Mouse (Mus musculus): Measurements from ENCODE around the gene Ctf1. TPM values are rescaled to one million over a fixed set of nuclear protein-coding genes. Genes with fewer than 3 reads are reported as not detected.
"Not testable (repeated sequence)": the region's sequence is repeated elsewhere in the genome, so short reads cannot be mapped to it uniquely, and the experiment has no call there.

The Ctf1 gene
- polyA plus RNA-seq, 1 experiment from 2014 or later: 5.3 TPM

DNA sequence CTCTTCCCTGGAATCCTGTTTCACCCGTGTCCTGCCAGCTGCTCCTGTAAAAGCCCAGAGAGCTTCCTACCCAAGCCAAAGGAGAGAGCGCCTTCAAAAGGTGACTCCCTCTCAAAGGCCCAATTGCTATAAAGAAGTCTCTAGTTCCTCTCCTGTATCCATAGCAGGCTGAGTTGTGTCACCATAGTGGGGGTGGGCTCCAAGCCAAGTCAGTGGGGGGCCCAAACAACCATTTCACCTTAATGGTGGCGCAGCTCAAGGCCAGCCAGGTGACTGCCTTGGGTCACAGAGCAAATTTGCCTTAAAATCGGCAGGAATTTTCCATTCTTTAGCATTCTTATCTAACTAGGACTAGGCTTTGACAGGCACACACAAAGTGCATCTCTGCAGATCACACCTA lies 2.3 kb downstream of the Ctf1 start:
- Histone ChIP-seq H3K9ac (ENCODE audit: low read length) (no peak overlapping the region), H3K4me1 (ENCODE audit: control insufficient read depth, insufficient read depth, low read length) (peaks cover 11% of the 10 kb centered on the region), H3K4me3 (ENCODE audit: low read depth, low read length) (no peak overlapping the region), H3K36me3 (ENCODE audit: control insufficient read depth, insufficient read depth, low read length) (no peaks in the 10 kb centered on the region), H3K27ac (ENCODE audit: low read depth, low read length) (no peak overlapping the region), H3K9me3 (replicated peaks; ENCODE audit: control insufficient read depth, low read length) (no peaks in the 10 kb centered on the region), H3K4me2 (ENCODE audit: low read length) (no peak overlapping the region), H3K27me3 (replicated peaks; ENCODE audit: control insufficient read depth, insufficient read depth, low read length) (no peaks in the 10 kb centered on the region)
- DNase-seq (ENCODE audit: low spot score) (no peak), ATAC-seq (no peak)
- WGBS: 88% methylated on average over 4 of the region's 4 CpGs

GRCm38 (mm10) chr7:127716992-127717391 lies 4.5 kb downstream of the Ctf1 start:
- ATAC-seq: peak; percentile 54

GRCm38 (mm10) chr7:127718339-127718738 lies 5.8 kb downstream of the Ctf1 start:
- DNase-seq (ENCODE audit: low spot score) (no peak), ATAC-seq (no peak)
- no peak overlapping the region for H3K27ac ChIP-seq (ENCODE audit: low read depth, low read length)
- WGBS: 93% methylated on average over 6 of the region's 6 CpGs
- H3K27me3 ChIP-seq (replicated peaks; ENCODE audit: control insufficient read depth, insufficient read depth, low read length): no peaks in the 10 kb centered on the region
- H3K4me1 ChIP-seq (ENCODE audit: control insufficient read depth, insufficient read depth, low read length): peaks cover 11% of the 10 kb centered on the region
- no peaks in the 10 kb centered on the region for H3K36me3 ChIP-seq (ENCODE audit: control insufficient read depth, insufficient read depth, low read length)
- no peak overlapping the region for H3K4me2 ChIP-seq (ENCODE audit: low read length)
- no peak overlapping the region for H3K9ac ChIP-seq (ENCODE audit: low read length)
- no peak overlapping the region for H3K4me3 ChIP-seq (ENCODE audit: low read depth, low read length)
- H3K9me3 ChIP-seq (replicated peaks; ENCODE audit: control insufficient read depth, low read length): no peaks in the 10 kb centered on the region

More at GRCm38 (mm10) chr7:127716992-127717391, 4.5 kb downstream of the Ctf1 start:
- H3K4me3 ChIP-seq (ENCODE audit: low read depth, low read length): peak overlapping the region; percentile 34
- no peaks in the 10 kb centered on the region for H3K9me3 ChIP-seq (replicated peaks; ENCODE audit: control insufficient read depth, low read length)
- H3K36me3 ChIP-seq (ENCODE audit: control insufficient read depth, insufficient read depth, low read length): no peaks in the 10 kb centered on the region
- no peaks in the 10 kb centered on the region for H3K27me3 ChIP-seq (replicated peaks; ENCODE audit: control insufficient read depth, insufficient read depth, low read length)
- peak overlapping the region; percentile 55 for H3K4me2 ChIP-seq (ENCODE audit: low read length)
- no peak overlapping the region for H3K27ac ChIP-seq (ENCODE audit: low read depth, low read length)
- peaks cover 11% of the 10 kb centered on the region for H3K4me1 ChIP-seq (ENCODE audit: control insufficient read depth, insufficient read depth, low read length)
- WGBS: 2% methylated on average over 39 of the region's 41 CpGs
- peak; percentile 48 for DNase-seq (ENCODE audit: low spot score)
- peak overlapping the region; percentile 60 for H3K9ac ChIP-seq (ENCODE audit: low read length)

GRCm38 (mm10) chr7:127719258-127719657 lies 6.7 kb downstream of the Ctf1 start:
- Histone ChIP-seq H3K4me3 (ENCODE audit: low read depth, low read length) (no peak overlapping the region), H3K9ac (ENCODE audit: low read length) (no peak overlapping the region)
- 94% methylated on average over 6 of the region's 6 CpGs for WGBS

GRCm38 (mm10) chr7:127725490-127725889 lies 13.0 kb downstream of the Ctf1 start:
- no peak overlapping the region for H3K4me2 ChIP-seq (ENCODE audit: low read length)
- H3K9me3 ChIP-seq (replicated peaks; ENCODE audit: control insufficient read depth, low read length): no peaks in the 10 kb centered on the region
- no peak overlapping the region for H3K9ac ChIP-seq (ENCODE audit: low read length)
- ATAC-seq: no peak
- 43% methylated on average over 2 of the region's 2 CpGs for WGBS
- no peaks in the 10 kb centered on the region for H3K27me3 ChIP-seq (replicated peaks; ENCODE audit: control insufficient read depth, insufficient read depth, low read length)
- H3K4me1 ChIP-seq (ENCODE audit: control insufficient read depth, insufficient read depth, low read length): no peaks in the 10 kb centered on the region
- H3K4me3 ChIP-seq (ENCODE audit: low read depth, low read length): no peak overlapping the region
- no peaks in the 10 kb centered on the region for H3K36me3 ChIP-seq (ENCODE audit: control insufficient read depth, insufficient read depth, low read length)
- DNase-seq (ENCODE audit: low spot score): no peak
- H3K27ac ChIP-seq (ENCODE audit: low read depth, low read length): no peak overlapping the region

More at GRCm38 (mm10) chr7:127719258-127719657, 6.7 kb downstream of the Ctf1 start:
- Histone ChIP-seq H3K4me2 (ENCODE audit: low read length) (no peak overlapping the region), H3K27ac (ENCODE audit: low read depth, low read length) (no peak overlapping the region), H3K4me1 (ENCODE audit: control insufficient read depth, insufficient read depth, low read length) (peaks cover 8% of the 10 kb centered on the region), H3K9me3 (replicated peaks; ENCODE audit: control insufficient read depth, low read length) (no peaks in the 10 kb centered on the region), H3K36me3 (ENCODE audit: control insufficient read depth, insufficient read depth, low read length) (no peaks in the 10 kb centered on the region), H3K27me3 (replicated peaks; ENCODE audit: control insufficient read depth, insufficient read depth, low read length) (no peaks in the 10 kb centered on the region)
- ATAC-seq (no peak), DNase-seq (ENCODE audit: low spot score) (no peak)

- Histone ChIP-seq H3K36me3 (ENCODE audit: control insufficient read depth, insufficient read depth, low read length) (no peaks in the 10 kb centered on the region), H3K27ac (ENCODE audit: low read depth, low read length) (no peak overlapping the region), H3K4me3 (ENCODE audit: low read depth, low read length) (no peak overlapping the region), H3K27me3 (replicated peaks; ENCODE audit: control insufficient read depth, insufficient read depth, low read length) (no peaks in the 10 kb centered on the region), H3K9me3 (replicated peaks; ENCODE audit: control insufficient read depth, low read length) (no peaks in the 10 kb centered on the region), H3K9ac (ENCODE audit: low read length) (no peak overlapping the region), H3K4me2 (ENCODE audit: low read length) (no peak overlapping the region), H3K4me1 (ENCODE audit: control insufficient read depth, insufficient read depth, low read length) (no peaks in the 10 kb centered on the region)
- 37% methylated on average over 6 of the region's 6 CpGs for WGBS
- no peak for DNase-seq (ENCODE audit: low spot score)
- no peak for ATAC-seq
Observed at GRCm38 (mm10) chr7:127725924-127726323, 13.4 kb downstream of the Ctf1 start.

DNA sequence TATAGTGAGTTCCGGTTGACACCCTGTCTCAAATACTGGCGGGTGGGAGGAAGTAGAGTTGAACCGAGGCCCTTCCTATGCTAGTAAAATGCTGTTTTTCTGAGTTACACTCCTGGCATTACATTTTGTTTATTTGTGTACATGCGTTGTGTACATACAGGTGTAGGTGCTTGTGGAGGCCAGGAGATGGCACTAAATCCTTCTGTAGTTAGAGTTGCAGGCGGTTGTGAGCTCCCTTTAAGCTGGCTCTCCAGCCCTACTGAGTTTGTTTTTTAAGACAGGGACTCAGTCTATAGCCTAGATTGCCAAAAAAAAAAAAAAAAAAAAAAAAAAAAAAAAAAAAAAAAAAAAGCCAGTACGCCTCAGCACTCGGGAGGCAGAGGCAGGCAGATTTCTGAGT lies 15.4 kb downstream of the Ctf1 start:
- WGBS: 89% methylated on average over 7 of the region's 7 CpGs
- H3K27me3 ChIP-seq (replicated peaks; ENCODE audit: control insufficient read depth, insufficient read depth, low read length): no peaks in the 10 kb centered on the region
- no peaks in the 10 kb centered on the region for H3K36me3 ChIP-seq (ENCODE audit: control insufficient read depth, insufficient read depth, low read length)
- H3K4me1 ChIP-seq (ENCODE audit: control insufficient read depth, insufficient read depth, low read length): no peaks in the 10 kb centered on the region
- no peak overlapping the region for H3K4me3 ChIP-seq (ENCODE audit: low read depth, low read length)
- H3K4me2 ChIP-seq (ENCODE audit: low read length): no peak overlapping the region
- no peak overlapping the region for H3K9ac ChIP-seq (ENCODE audit: low read length)
- ATAC-seq (no peak), DNase-seq (ENCODE audit: low spot score) (no peak)
- H3K27ac ChIP-seq (ENCODE audit: low read depth, low read length): no peak overlapping the region
- H3K9me3 ChIP-seq (replicated peaks; ENCODE audit: control insufficient read depth, low read length): no peaks in the 10 kb centered on the region

- no peak for DNase-seq (ENCODE audit: low spot score)
- ATAC-seq: no peak
- H3K9ac ChIP-seq (ENCODE audit: low read length): no peak overlapping the region
- no peak overlapping the region for H3K4me3 ChIP-seq (ENCODE audit: low read depth, low read length)
- H3K27me3 ChIP-seq (replicated peaks; ENCODE audit: control insufficient read depth, insufficient read depth, low read length): no peaks in the 10 kb centered on the region
- no peak overlapping the region for H3K4me2 ChIP-seq (ENCODE audit: low read length)
- no peaks in the 10 kb centered on the region for H3K36me3 ChIP-seq (ENCODE audit: control insufficient read depth, insufficient read depth, low read length)
- 78% methylated on average over 4 of the region's 4 CpGs for WGBS
- H3K4me1 ChIP-seq (ENCODE audit: control insufficient read depth, insufficient read depth, low read length): no peaks in the 10 kb centered on the region
- no peak overlapping the region for H3K27ac ChIP-seq (ENCODE audit: low read depth, low read length)
- H3K9me3 ChIP-seq (replicated peaks; ENCODE audit: control insufficient read depth, low read length): no peaks in the 10 kb centered on the region
Observed at GRCm38 (mm10) chr7:127730170-127730569, 17.6 kb downstream of the Ctf1 start.

GRCm38 (mm10) chr7:127732066-127732465 lies 19.5 kb downstream of the Ctf1 start, which contains the start of gene Ctf2:
TSS of gene Ctf2 (minus strand) at chr7:127732166.
- H3K36me3 ChIP-seq (ENCODE audit: control insufficient read depth, insufficient read depth, low read length); H3K9ac ChIP-seq (ENCODE audit: low read length); H3K4me3 ChIP-seq (ENCODE audit: low read depth, low read length); H3K27me3 ChIP-seq (replicated peaks; ENCODE audit: control insufficient read depth, insufficient read depth, low read length); H3K4me2 ChIP-seq (ENCODE audit: low read length); H3K9me3 ChIP-seq (replicated peaks; ENCODE audit: control insufficient read depth, low read length); DNase-seq (ENCODE audit: low spot score); H3K4me1 ChIP-seq (ENCODE audit: control insufficient read depth, insufficient read depth, low read length); ATAC-seq; H3K27ac ChIP-seq (ENCODE audit: low read depth, low read length): not testable (repeated sequence)
- WGBS: no CpG with 5 or more reads among the region's 5 CpGs

Measured in forebrain, embryonic 14.5 days (tissue).